10 mouse cellular contexts compared by ENCODE assay signal in genomic region chr13:116002391-116002899, GRCm38 (mm10).
DNase-seq lines count a peak whose midpoint lies in the region; ATAC-seq lines count a peak whose summit lies in the region.
"Had no signal": no experiment of that assay in that cellular context is flagged by ENCODE, and none has a peak within 500 bp of the region (broad histone marks: within the 10 kb centered on the region; RNA-seq: fewer than 3 reads in every experiment).

No protein-coding gene starts in this region.

- H3K4me1 ChIP-seq in hindbrain, embryonic 15.5 days (replicated peaks) = no peaks in the 10 kb centered on the region
- no peaks in the 10 kb centered on the region for H3K4me1 ChIP-seq in hindbrain, embryonic 10.5 days (replicated peaks)
- H3K4me1 ChIP-seq: embryonic facial prominence, embryonic 12.5 days had no signal

- no peaks in the 10 kb centered on the region for H3K36me3 ChIP-seq in hindbrain, embryonic 15.5 days
- H3K36me3 ChIP-seq in hindbrain, embryonic 10.5 days = no peaks in the 10 kb centered on the region
- H3K36me3 ChIP-seq: embryonic facial prominence, embryonic 12.5 days had no signal

- H3K4me2 ChIP-seq in hindbrain, embryonic 15.5 days = 0 out of 2 replicates have a peak overlapping the region, but pooled peaks have one; percentile 13
- H3K4me2 ChIP-seq: embryonic facial prominence, embryonic 12.5 days had no signal

- no peaks in the 10 kb centered on the region for H3K9me3 ChIP-seq in hindbrain, embryonic 15.5 days
- H3K9me3 ChIP-seq in hindbrain, embryonic 10.5 days = no peaks in the 10 kb centered on the region
- H3K9me3 ChIP-seq: embryonic facial prominence, embryonic 12.5 days had no signal

- no peak overlapping the region for H3K9ac ChIP-seq in hindbrain, embryonic 15.5 days
- H3K9ac ChIP-seq: embryonic facial prominence, embryonic 12.5 days; liver, embryonic 14.5 days had no signal

- H3K27ac ChIP-seq in hindbrain, embryonic 15.5 days (replicated peaks) = no peak overlapping the region
- no peak overlapping the region for H3K27ac ChIP-seq in hindbrain, embryonic 10.5 days
- H3K27ac ChIP-seq: embryonic facial prominence, embryonic 12.5 days; liver, embryonic 14.5 days had no signal

- no peak overlapping the region for H3K4me3 ChIP-seq in hindbrain, embryonic 15.5 days
- no peak overlapping the region for H3K4me3 ChIP-seq in hindbrain, embryonic 10.5 days
- H3K4me3 ChIP-seq: embryonic facial prominence, embryonic 12.5 days had no signal

- no peak for ATAC-seq in hindbrain, embryonic 15.5 days (ENCODE audit: low FRiP score, low read depth)
- no peak for ATAC-seq in inflammation-experienced regulatory T-cells, adult 6 months

- 48% methylated on average over 4 of the region's 4 CpGs for WGBS in hindbrain, embryonic 15.5 days
- 82% methylated on average over 4 of the region's 4 CpGs for WGBS in hindbrain, embryonic 10.5 days

- H3K27me3 ChIP-seq in hindbrain, embryonic 15.5 days = no peaks in the 10 kb centered on the region
- no peaks in the 10 kb centered on the region for H3K27me3 ChIP-seq in hindbrain, embryonic 10.5 days (ENCODE audit: insufficient read depth, poor library complexity, severe bottlenecking)
- H3K27me3 ChIP-seq: embryonic facial prominence, embryonic 12.5 days had no signal

- no peak for DNase-seq in hindbrain, embryonic 10.5 days (ENCODE audit: low spot score)
- peak; percentile 73 for DNase-seq in adrenal gland, adult 8-10 months
- DNase-seq in frontal cortex, postnatal 14 days (ENCODE audit: low spot score in 2 of 2) = peak; percentile 18 to 26
- peak; percentile 48 to 76 for DNase-seq in layer of hippocampus, adult 8-10 months (ENCODE audit: low spot score in 2 of 2)
- DNase-seq in ovary, postnatal 10 days (ENCODE audit: low spot score) = peak; percentile 30
- no peak for DNase-seq in B cell, adult 2 months

Comparison
In these comparisons a context has a peak if more than half of its experiments do, and no peak if none do; other contexts are left out.
1. DNase-seq: peak in adrenal gland, adult 8-10 months (single experiment), frontal cortex, postnatal 14 days (2 of 2), layer of hippocampus, adult 8-10 months (2 of 2) and ovary, postnatal 10 days (single experiment); none in hindbrain, embryonic 10.5 days (single experiment) and B cell, adult 2 months (0 of 2).